Mouse (Mus musculus): Measurements from ENCODE around the gene Vmn2r7.

- no peak for TF ChIP-seq CTCF (IDR thresholded peaks at IDR 0.05; ENCODE audit: borderline replicate concordance, extremely low read depth, insufficient read depth, insufficient read length)
- no peak for TF ChIP-seq POLR2A (IDR thresholded peaks at IDR 0.05; ENCODE audit: borderline replicate concordance, extremely low read depth, insufficient read depth, insufficient read length, poor library complexity, severe bottlenecking)
Measured at GRCm38 (mm10) chr3:64782901-64783300, 61.7 kb downstream of the Vmn2r7 start.
